Mouse (Mus musculus) embryonic facial prominence, embryonic 14.5 days (tissue): Measurements from ENCODE around the gene Tmem246. TPM values are rescaled to one million over a fixed set of nuclear protein-coding genes. Genes with fewer than 3 reads are reported as not detected.
A peak's percentile ranks its signal among the peaks of the same experiment; 100 is the strongest.

ENCODE experiments used
- ATAC-seq: fragments of 200-750 bp; cut with Nextera tagmentation; 2 replicates; pipeline ENCODE4 v1.8.0; 2017; ENCODE audit warnings: low read depth, moderate number of reproducible peaks, moderate TSS enrichment
- DNase-seq: peaks from one replicate; pipeline ENCODE4 v3.0.0-alpha.2; 2015; ENCODE audit warnings: low spot score
- H3K27ac ChIP-seq: fragments of 300-500 bp; sonication (generic); replicated peaks from 2 replicates; pipeline ENCODE4 v1.5.1; 2014; ENCODE audit warnings: low read depth, mild to moderate bottlenecking, low read length, moderate library complexity
- H3K27me3 ChIP-seq: fragments of 300-500 bp; sonication (generic); replicated peaks from 2 replicates; pipeline ENCODE4 v1.6.1; 2014; ENCODE audit warnings: low read length; ENCODE audit not compliant: control insufficient read depth, insufficient read depth
- H3K36me3 ChIP-seq: fragments of 300-500 bp; sonication (generic); 2 replicates; pipeline ENCODE4 v1.6.1; 2014; ENCODE audit warnings: low read length, mixed read lengths; ENCODE audit not compliant: control insufficient read depth, insufficient read depth
- H3K4me1 ChIP-seq: fragments of 300-500 bp; sonication (generic); 2 replicates; pipeline ENCODE4 v1.6.1; 2014; ENCODE audit warnings: antibody characterized with exemption, low read length; ENCODE audit not compliant: control insufficient read depth, insufficient read depth
- H3K4me2 ChIP-seq: fragments of 300-500 bp; sonication (generic); 2 replicates; pipeline ENCODE4 v1.6.1; 2014; ENCODE audit warnings: low read depth, mild to moderate bottlenecking, low read length, moderate library complexity, mixed read lengths
- H3K4me3 ChIP-seq: fragments of 300-500 bp; sonication (generic); 2 replicates; pipeline ENCODE4 v1.5.1; 2014; ENCODE audit warnings: low read depth, mild to moderate bottlenecking, low read length
- H3K9ac ChIP-seq: fragments of 300-500 bp; sonication (generic); 2 replicates; pipeline ENCODE4 v1.6.1; 2014; ENCODE audit warnings: low read depth, mild to moderate bottlenecking, low read length, moderate library complexity, mixed read lengths
- H3K9me3 ChIP-seq: fragments of 300-500 bp; sonication (generic); 2 replicates; pipeline ENCODE4 v1.6.1; 2016; ENCODE audit warnings: low read length; ENCODE audit not compliant: control insufficient read depth
- WGBS: fragments of 180-500 bp; shearing (Covaris S2); extraction: QIAGEN DNeasy Blood & Tissue Kit; methylation state at CpG from one replicate; pipeline ENCODE4 v1.1.7; 2014; 5-methylcytosine and 5-hydroxymethylcytosine counted together
- polyA plus RNA-seq: library from polyadenylated mRNA; unstranded; fragments of >200 nt; fragmentation: Nextera tagmentation; extraction: Ambion mirVana; gene quantifications from 2 replicates; pipeline ENCODE4 v1.2.1, GENCODE M21; 2014

Tmem246 gene
- polyA plus RNA-seq, 1 experiment from 2014 or later = 34.0 TPM

DNA sequence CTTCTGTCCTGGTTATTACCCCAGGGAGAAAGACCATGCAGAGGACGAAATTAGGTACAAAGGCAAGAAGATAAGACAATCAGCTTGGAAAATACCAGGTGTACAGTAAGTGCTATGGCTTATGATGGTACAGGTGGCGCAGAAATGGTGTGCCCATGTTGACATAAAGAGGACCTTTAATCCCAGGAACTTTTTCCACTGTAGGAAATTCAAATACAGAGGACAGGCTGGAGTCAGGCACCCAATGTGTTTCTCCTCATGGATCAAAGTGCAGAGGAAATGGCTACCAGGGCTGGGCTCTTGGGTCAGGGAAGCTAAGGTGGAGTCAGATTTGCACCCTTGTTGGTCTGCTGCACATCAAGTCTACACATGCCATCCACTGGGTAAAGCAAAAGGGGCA lies 7.5 kb downstream of the Tmem246 start:
- H3K27ac ChIP-seq = no peak overlapping the region
- H3K9ac ChIP-seq = no peak overlapping the region
- H3K9me3 ChIP-seq = no peaks in the 10 kb centered on the region
- DNase-seq (no peak), ATAC-seq (no peak)
- no peak overlapping the region for H3K4me3 ChIP-seq
- no peak overlapping the region for H3K4me2 ChIP-seq
- H3K36me3 ChIP-seq = peaks cover 11% of the 10 kb centered on the region
- 0 out of 2 replicates have a peak, but pooled peaks cover under 1% of the 10 kb centered on the region for H3K4me1 ChIP-seq
- no peaks in the 10 kb centered on the region for H3K27me3 ChIP-seq
- 76% methylated on average over 2 of the region's 2 CpGs for WGBS

DNA sequence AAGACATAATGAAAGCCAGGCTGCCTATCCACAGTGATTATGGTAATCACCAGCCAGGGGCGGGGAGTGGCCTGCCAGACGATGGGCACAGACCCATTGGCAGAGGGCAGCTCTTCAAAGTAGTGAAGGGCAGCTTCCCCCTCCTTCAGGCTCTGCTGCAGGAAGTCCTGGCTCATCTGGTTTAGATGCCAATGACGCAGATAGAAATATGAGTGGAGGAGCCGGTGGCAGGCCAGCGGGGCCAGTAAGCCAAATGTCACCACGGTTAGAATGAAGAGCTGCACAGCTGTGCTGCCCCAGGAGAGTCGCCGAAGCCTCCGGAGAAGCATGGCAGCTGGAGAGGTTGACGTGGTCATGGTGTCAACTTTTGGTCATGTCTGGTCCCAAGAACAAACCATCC lies 10.9 kb downstream of the Tmem246 start:
- H3K4me3 ChIP-seq = no peak overlapping the region
- no peak overlapping the region for H3K27ac ChIP-seq
- H3K9ac ChIP-seq = no peak overlapping the region
- no peaks in the 10 kb centered on the region for H3K9me3 ChIP-seq
- no peak for ATAC-seq
- H3K36me3 ChIP-seq = peaks cover 11% of the 10 kb centered on the region
- H3K4me2 ChIP-seq = no peak overlapping the region
- peaks cover 18% of the 10 kb centered on the region; the same call in 1 of the 2 replicates for H3K4me1 ChIP-seq
- no peak for DNase-seq
- WGBS = 78% methylated on average over 10 of the region's 10 CpGs
- H3K27me3 ChIP-seq = no peaks in the 10 kb centered on the region

DNA sequence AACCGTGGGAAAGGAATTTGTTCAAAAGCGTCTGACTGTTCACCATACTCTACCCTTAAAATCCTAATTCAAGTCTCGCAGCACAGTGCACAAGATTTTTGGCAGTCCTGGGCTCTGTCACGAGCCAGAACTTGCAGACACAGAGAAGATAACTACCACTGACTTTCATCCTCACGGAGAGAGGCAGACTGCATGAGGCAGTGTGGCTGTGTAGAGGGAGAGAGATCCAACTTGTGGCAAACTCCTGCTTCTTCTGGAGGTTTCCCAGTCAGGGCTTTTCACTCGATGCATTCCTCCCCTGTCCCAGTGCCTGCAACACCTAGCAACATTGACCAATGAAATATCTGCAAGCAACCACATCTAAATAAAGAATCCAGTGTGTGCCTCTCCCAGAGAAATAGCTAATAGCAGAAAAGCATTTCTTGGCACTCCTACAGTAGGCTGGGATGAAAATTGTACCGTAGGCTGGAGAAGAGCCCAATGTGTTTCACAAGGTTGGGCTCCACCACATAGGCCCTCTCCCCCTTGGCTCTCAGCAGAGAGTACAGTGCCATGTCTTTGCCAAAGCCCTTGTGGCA lies 12.1 kb downstream of the Tmem246 start:
- no peaks in the 10 kb centered on the region for H3K27me3 ChIP-seq
- H3K4me3 ChIP-seq = no peak overlapping the region
- no peak overlapping the region for H3K9ac ChIP-seq
- 61% methylated on average over 7 of the region's 7 CpGs for WGBS
- peaks cover 18% of the 10 kb centered on the region; the same call in 1 of the 2 replicates for H3K4me1 ChIP-seq
- DNase-seq (peak; percentile 70), ATAC-seq (peak; percentile 51)
- peak overlapping the region; percentile 46 for H3K27ac ChIP-seq
- H3K9me3 ChIP-seq = no peaks in the 10 kb centered on the region
- H3K36me3 ChIP-seq = peaks cover 11% of the 10 kb centered on the region
- H3K4me2 ChIP-seq = no peak overlapping the region

DNA sequence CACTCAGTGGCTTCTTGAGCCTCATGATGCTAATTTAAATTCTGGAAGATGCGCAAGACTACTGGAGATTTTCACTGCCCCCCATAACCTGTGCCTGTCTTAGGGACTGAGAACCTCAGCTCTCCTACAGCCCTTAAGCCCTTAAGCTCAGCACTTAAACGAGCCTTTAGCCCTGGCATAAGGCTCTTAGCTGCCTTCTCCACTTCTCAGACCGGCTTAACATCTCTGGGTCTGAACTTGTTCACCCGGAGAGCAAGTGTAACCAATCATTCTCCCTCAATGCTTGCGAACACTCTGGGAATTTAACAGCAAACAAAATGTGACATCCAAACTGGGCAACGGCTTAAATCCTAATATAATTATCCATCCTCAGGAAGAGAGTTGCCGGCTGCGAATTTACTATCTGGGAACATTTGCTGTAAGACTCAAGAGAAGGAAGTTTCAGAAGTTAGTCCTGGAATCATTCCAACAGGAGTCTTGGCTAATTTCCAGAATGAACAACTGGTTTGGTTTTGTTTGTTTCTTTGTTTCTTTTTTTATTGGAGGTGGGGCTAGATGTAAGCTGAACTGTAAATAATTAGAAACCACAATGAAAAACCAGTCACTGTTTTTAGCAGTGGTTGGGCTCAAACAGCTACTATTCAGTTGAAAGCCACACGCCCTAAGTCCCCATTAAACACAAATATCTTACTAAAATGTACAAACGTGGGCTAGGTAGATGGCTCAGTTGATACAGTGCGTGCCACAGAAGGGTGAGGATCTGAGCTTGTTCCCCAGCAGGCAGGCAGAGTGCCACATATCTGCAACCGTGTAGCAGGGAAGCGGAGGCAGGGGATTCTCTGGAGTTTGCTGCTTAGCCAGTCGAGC lies 13.5 kb downstream of the Tmem246 start:
- DNase-seq (peak; percentile 79), ATAC-seq (peak; percentile 79)
- H3K4me2 ChIP-seq = peak overlapping the region; percentile 11; the same call in 1 of the 2 replicates

DNA sequence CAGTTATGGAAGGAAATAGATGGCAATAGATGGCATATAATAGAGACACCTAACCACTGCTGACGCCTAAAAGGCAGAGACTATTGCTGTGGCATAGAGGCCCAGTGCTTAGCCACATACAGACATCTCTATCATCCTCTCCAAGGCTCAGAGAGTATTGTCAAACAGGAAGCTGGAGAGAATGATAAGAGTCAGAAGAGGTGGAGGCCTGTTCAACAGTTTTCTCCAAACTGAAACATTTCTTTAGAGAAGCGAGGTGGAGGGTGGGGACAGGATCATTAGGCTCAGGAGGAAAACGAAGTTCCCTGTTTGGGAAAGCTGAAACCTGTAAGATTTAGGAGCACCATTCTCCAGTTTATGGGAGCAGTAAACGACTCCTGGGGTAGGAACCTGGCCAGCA lies 16.4 kb downstream of the Tmem246 start:
- ATAC-seq (no peak), DNase-seq (no peak)
- Histone ChIP-seq H3K36me3 (peaks cover 5% of the 10 kb centered on the region), H3K4me3 (no peak overlapping the region), H3K4me2 (no peak overlapping the region), H3K9me3 (no peaks in the 10 kb centered on the region), H3K27me3 (no peaks in the 10 kb centered on the region), H3K4me1 (peaks cover 18% of the 10 kb centered on the region; the same call in 1 of the 2 replicates), H3K9ac (no peak overlapping the region), H3K27ac (no peak overlapping the region)
- WGBS = 78% methylated on average over 4 of the region's 4 CpGs

More for the DNA sequence above, 13.5 kb downstream of the Tmem246 start:
- Histone ChIP-seq H3K4me3 (no peak overlapping the region), H3K27me3 (no peaks in the 10 kb centered on the region), H3K27ac (peak overlapping the region; percentile 53), H3K9ac (no peak overlapping the region), H3K4me1 (peaks cover 18% of the 10 kb centered on the region; the same call in 1 of the 2 replicates), H3K36me3 (peaks cover 11% of the 10 kb centered on the region), H3K9me3 (no peaks in the 10 kb centered on the region)
- 34% methylated on average over 14 of the region's 14 CpGs for WGBS

DNA sequence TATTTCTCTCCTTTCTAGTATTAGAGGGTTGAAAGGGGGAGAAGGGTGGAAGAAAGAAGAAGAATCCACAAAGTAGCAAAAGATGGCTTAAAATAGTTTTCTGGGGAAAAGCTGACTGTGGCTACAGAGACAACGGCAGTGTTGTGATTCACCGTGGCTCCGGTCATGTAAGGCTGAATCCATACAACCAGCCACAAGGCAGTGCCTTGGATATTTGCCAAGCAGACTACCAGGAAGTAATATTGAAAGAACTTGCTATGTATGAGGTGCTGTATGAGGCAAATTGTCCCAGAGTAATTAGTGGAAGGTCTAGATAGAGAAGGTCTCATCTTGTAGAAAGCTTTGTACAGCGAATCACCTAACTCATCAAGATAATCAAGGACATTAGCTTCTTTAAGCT lies 25.5 kb downstream of the Tmem246 start:
- Histone ChIP-seq H3K36me3 (no peaks in the 10 kb centered on the region), H3K27ac (no peak overlapping the region), H3K4me2 (no peak overlapping the region), H3K4me1 (no peaks in the 10 kb centered on the region), H3K9ac (no peak overlapping the region), H3K9me3 (no peaks in the 10 kb centered on the region), H3K27me3 (no peaks in the 10 kb centered on the region), H3K4me3 (no peak overlapping the region)
- no peak for DNase-seq
- ATAC-seq = no peak
- 83% methylated on average over 4 of the region's 4 CpGs for WGBS

DNA sequence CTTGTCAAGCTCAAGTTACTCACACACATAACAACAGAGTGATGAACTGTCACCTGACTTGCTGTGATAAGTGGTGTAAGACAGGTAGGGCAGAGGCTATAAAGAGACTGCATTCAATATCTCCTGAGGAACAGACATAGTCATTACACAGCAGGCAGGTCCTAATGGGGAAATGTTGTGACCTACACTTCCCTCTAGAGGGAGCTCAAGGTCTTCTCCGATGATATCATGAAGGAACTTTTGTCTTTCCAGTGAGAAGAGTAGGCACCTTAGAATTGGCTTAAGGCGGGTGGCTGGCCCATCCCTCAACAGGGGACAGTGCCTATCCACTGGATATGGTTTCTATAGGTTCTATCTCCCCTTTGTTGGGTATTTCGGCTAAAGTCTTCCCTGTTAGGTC lies 30.1 kb downstream of the Tmem246 start:
- ATAC-seq = peak; percentile 67
- 12% methylated on average over 3 of the region's 3 CpGs for WGBS
- H3K4me1 ChIP-seq = no peaks in the 10 kb centered on the region
- no peaks in the 10 kb centered on the region for H3K36me3 ChIP-seq
- no peaks in the 10 kb centered on the region for H3K27me3 ChIP-seq
- H3K9me3 ChIP-seq = no peaks in the 10 kb centered on the region
- H3K9ac ChIP-seq = no peak overlapping the region
- no peak overlapping the region for H3K27ac ChIP-seq
- no peak overlapping the region for H3K4me2 ChIP-seq
- H3K4me3 ChIP-seq = no peak overlapping the region
- peak; percentile 89 for DNase-seq

DNA sequence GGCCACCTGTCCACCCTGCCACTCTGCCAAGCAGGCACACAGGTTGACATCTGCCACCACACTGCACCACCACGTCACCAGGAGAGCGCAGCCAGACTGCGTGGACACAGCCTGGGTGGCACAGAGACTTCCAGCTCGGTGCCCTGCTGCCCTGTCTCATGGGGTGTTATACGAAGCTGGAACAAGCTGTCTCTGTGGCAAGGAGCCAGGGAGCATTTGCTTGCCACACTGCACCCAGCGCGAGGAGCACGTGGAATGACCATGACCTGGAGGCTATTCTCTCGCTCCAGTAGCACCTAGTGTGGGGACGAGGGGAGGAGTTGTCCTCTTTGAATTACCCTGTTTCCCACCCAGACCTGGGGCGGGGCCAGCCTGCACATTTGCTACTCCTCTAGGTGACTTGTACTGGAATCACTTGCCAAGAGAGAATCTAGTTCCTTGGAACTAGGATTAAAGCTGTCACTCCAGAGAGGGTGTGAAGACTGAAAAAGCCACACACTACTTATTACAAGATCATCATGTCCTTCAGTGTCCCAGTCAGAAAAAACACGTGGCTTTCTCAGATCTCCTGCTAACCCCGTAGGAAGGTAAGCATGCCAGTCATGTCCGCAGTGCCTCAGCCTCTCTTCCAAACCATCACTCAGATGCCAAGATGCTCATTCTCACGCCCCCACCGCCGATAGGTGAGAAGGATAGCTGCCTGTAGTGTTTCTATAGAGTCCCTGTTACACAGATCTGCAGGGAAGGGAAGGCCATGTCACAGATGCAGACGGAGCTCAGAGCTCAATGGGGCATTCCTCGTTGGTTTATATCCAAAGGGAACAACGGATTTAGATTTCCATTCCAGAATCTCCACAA lies 37.5 kb downstream of the Tmem246 start:
- H3K27ac ChIP-seq = no peak overlapping the region
- 72% methylated on average over 20 of the region's 20 CpGs for WGBS
- no peaks in the 10 kb centered on the region for H3K27me3 ChIP-seq
- no peak overlapping the region for H3K4me2 ChIP-seq
- H3K4me3 ChIP-seq = no peak overlapping the region
- no peaks in the 10 kb centered on the region for H3K36me3 ChIP-seq
- no peaks in the 10 kb centered on the region for H3K4me1 ChIP-seq
- ATAC-seq = no peak
- no peak overlapping the region for H3K9ac ChIP-seq
- H3K9me3 ChIP-seq = no peaks in the 10 kb centered on the region
- DNase-seq = peak; percentile 13
